Mouse (Mus musculus) heart, embryonic 13.5 days (tissue): Measurements from ENCODE around the gene Tnfaip2. TPM values are rescaled to one million over a fixed set of nuclear protein-coding genes. Genes with fewer than 3 reads are reported as not detected.
A peak's percentile ranks its signal among the peaks of the same experiment; 100 is the strongest.

Source experiments
- ATAC-seq: fragments of 200-750 bp; cut with Nextera tagmentation; 2 replicates; pipeline ENCODE4 v1.8.0; 2017; ENCODE audit warnings: moderate TSS enrichment; ENCODE audit not compliant: insufficient number of reproducible peaks, low FRiP score, low TSS enrichment; ENCODE audit errors: extremely low read depth
- H3K27ac ChIP-seq: fragments of 300-500 bp; sonication (generic); replicated peaks from 2 replicates; pipeline ENCODE4 v1.5.1; 2015; ENCODE audit warnings: moderate library complexity, mild to moderate bottlenecking, inconsistent platforms
- H3K27me3 ChIP-seq: fragments of 300-500 bp; sonication (generic); replicated peaks from 2 replicates; pipeline ENCODE4 v1.6.1; 2015; ENCODE audit warnings: mild to moderate bottlenecking, inconsistent platforms
- H3K36me3 ChIP-seq: fragments of 300-500 bp; sonication (generic); 2 replicates; pipeline ENCODE4 v1.6.1; 2015; ENCODE audit warnings: mild to moderate bottlenecking, inconsistent platforms
- H3K4me1 ChIP-seq: fragments of 300-500 bp; sonication (generic); 2 replicates; pipeline ENCODE4 v1.6.1; 2015; ENCODE audit warnings: inconsistent platforms
- H3K4me2 ChIP-seq: fragments of 300-500 bp; sonication (generic); 2 replicates; pipeline ENCODE4 v1.6.1; 2015; ENCODE audit warnings: inconsistent platforms, mild to moderate bottlenecking, moderate library complexity
- H3K4me3 ChIP-seq: fragments of 300-500 bp; sonication (generic); 2 replicates; pipeline ENCODE4 v1.5.1; 2015; ENCODE audit warnings: moderate library complexity, mild to moderate bottlenecking, inconsistent platforms
- H3K9ac ChIP-seq: fragments of 300-500 bp; sonication (generic); 2 replicates; pipeline ENCODE4 v1.6.1; 2015; ENCODE audit warnings: inconsistent platforms, mild to moderate bottlenecking, moderate library complexity
- H3K9me3 ChIP-seq: fragments of 300-500 bp; sonication (generic); 2 replicates; pipeline ENCODE4 v1.6.1; 2016; ENCODE audit warnings: inconsistent platforms
- WGBS: fragments of 180-500 bp; shearing (Covaris S2); methylation state at CpG from one replicate; pipeline ENCODE4 v1.1.7; 2015; ENCODE audit warnings: mixed read lengths; 5-methylcytosine and 5-hydroxymethylcytosine counted together
- polyA plus RNA-seq: library from polyadenylated mRNA; unstranded; fragments of >200 nt; fragmentation: Nextera tagmentation; extraction: Ambion mirVana; gene quantifications from 2 replicates; pipeline ENCODE4 v1.2.1, GENCODE M21; 2015

Tnfaip2 gene
- polyA plus RNA-seq, 1 experiment from 2014 or later: 6.0 TPM

GRCm38 (mm10) chr12:111416921-111417779, 25.1 kb upstream of the Tnfaip2 start, which contains the start of gene Exoc3l4:
Exoc3l4 (plus strand) TSS chr12:111417017.
- no peak for ATAC-seq
- peaks cover 52% of the 10 kb centered on the region for H3K4me1 ChIP-seq

GRCm38 (mm10) chr12:111419918-111420317, 22.4 kb upstream of the Tnfaip2 start:
- peaks cover 60% of the 10 kb centered on the region for H3K27me3 ChIP-seq
- H3K4me3 ChIP-seq: no peak overlapping the region
- H3K4me2 ChIP-seq: no peak overlapping the region
- H3K9ac ChIP-seq: no peak overlapping the region
- H3K4me1 ChIP-seq: peaks cover 41% of the 10 kb centered on the region
- no peak for ATAC-seq
- H3K36me3 ChIP-seq: no peaks in the 10 kb centered on the region
- 74% methylated on average over 5 of the region's 5 CpGs for WGBS
- H3K9me3 ChIP-seq: no peaks in the 10 kb centered on the region
- H3K27ac ChIP-seq: no peak overlapping the region

More at GRCm38 (mm10) chr12:111416921-111417779, 25.1 kb upstream of the Tnfaip2 start, which contains the start of gene Exoc3l4:
- H3K27ac ChIP-seq: no peak within 1 kb of the TSS
- peaks cover 32% of the 10 kb centered on the region for H3K27me3 ChIP-seq
- no peaks in the 10 kb centered on the region for H3K36me3 ChIP-seq
- H3K4me2 ChIP-seq: peak within 1 kb of the TSS; percentile 76
- peak within 1 kb of the TSS; percentile 74 for H3K9ac ChIP-seq
- H3K9me3 ChIP-seq: no peaks in the 10 kb centered on the region
- H3K4me3 ChIP-seq: peak within 1 kb of the TSS; percentile 46
- WGBS: 6% methylated on average over 17 of the region's 17 CpGs

- Histone ChIP-seq H3K9me3 (no peaks in the 10 kb centered on the region), H3K36me3 (no peaks in the 10 kb centered on the region), H3K4me2 (peak overlapping the region; percentile 49), H3K27me3 (peaks cover 65% of the 10 kb centered on the region), H3K27ac (0 out of 2 replicates have a peak overlapping the region, but pooled peaks have one; percentile 2), H3K4me3 (0 out of 2 replicates have a peak overlapping the region, but pooled peaks have one; percentile 11), H3K4me1 (peaks cover 44% of the 10 kb centered on the region), H3K9ac (peak overlapping the region; percentile 58; the same call in 1 of the 2 replicates)
- ATAC-seq: no peak
- WGBS: 16% methylated on average over 7 of the region's 7 CpGs
Observed at GRCm38 (mm10) chr12:111420946-111421709, 21.1 kb upstream of the Tnfaip2 start.

DNA sequence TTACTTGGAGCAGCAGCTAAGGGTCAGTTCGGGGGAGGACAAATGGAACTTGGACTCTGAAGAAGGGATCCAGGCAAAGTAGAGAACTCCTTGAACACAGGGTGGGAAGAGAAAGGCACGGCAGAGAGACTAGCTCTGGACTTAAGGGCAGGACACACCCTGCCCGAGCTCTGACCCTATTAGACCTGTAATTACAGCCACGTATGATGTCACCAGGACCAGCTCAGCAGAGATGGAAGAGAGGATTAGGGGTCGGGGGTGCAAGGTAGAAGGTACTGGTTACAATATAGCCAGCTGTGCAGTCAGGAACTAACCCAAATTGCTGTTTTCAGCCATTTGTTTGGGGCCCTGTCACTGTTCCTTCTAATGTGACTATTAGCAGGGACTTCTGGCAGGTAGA, 19.4 kb upstream of the Tnfaip2 start:
- WGBS: 64% methylated on average over 5 of the region's 5 CpGs

DNA sequence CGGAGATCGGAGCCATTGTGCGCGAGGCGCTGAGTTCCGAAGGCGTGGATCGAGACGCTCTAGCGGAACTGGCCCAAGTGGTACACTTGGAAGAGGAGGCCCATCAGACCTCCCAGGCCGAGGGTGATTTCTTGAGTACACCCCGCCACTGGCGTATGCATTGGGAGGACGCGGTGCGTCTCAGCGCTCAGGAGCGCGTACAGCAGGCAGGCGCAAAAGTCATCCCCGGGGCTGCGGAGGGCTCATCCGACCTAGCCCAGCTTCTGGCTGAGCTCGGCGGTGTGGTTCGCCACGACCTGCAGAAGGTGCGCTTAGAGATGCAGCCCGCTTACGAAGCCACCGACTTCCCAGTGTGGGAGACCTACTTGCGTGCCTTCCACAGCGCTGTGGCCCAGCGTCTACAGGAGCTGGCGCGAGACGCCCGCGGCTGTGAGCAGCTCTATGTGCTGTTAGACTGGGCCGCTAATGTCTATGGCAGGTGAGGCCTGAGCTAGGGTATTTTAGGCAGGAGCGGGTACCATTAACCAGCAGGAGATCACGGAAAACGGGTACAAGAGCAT, 18.6 kb upstream of the Tnfaip2 start:
- no peaks in the 10 kb centered on the region for H3K9me3 ChIP-seq
- peaks cover 80% of the 10 kb centered on the region for H3K27me3 ChIP-seq
- no peak overlapping the region for H3K27ac ChIP-seq
- no peaks in the 10 kb centered on the region for H3K36me3 ChIP-seq
- H3K4me1 ChIP-seq: peaks cover 48% of the 10 kb centered on the region
- no peak for ATAC-seq
- peak overlapping the region; percentile 67 for H3K4me2 ChIP-seq
- H3K9ac ChIP-seq: peak overlapping the region; percentile 33; the same call in 1 of the 2 replicates
- peak overlapping the region; percentile 43 for H3K4me3 ChIP-seq
- 10% methylated on average over 43 of the region's 43 CpGs for WGBS

More for the DNA sequence above, 19.4 kb upstream of the Tnfaip2 start:
- no peak overlapping the region for H3K27ac ChIP-seq
- H3K4me2 ChIP-seq: peak overlapping the region; percentile 67; the same call in 1 of the 2 replicates
- H3K36me3 ChIP-seq: no peaks in the 10 kb centered on the region
- no peak for ATAC-seq
- peak overlapping the region; percentile 43; the same call in 1 of the 2 replicates for H3K4me3 ChIP-seq
- peaks cover 77% of the 10 kb centered on the region for H3K27me3 ChIP-seq
- H3K9me3 ChIP-seq: no peaks in the 10 kb centered on the region
- H3K9ac ChIP-seq: no peak overlapping the region
- peaks cover 40% of the 10 kb centered on the region for H3K4me1 ChIP-seq

DNA sequence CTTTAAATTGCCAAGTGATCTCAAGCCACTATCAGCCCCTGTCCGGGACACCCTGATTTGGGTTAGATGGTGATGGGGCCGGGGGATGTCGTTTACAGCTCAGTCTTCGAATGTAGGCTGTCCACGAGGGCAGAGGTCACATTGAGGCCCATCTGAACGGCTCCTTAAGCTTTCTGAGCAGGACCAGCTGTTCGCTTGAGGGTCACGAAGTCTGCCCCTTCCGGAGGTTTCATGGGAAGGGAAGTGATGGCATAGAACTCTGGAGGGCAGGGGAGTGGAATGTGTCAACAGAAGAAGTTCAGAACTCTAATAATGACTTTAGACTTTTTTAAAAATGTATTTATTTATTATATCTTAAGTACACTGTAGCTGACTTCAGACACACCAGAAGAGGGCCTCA, 17.7 kb upstream of the Tnfaip2 start:
- Histone ChIP-seq H3K36me3 (no peaks in the 10 kb centered on the region), H3K4me3 (no peak overlapping the region), H3K9me3 (no peaks in the 10 kb centered on the region), H3K4me2 (no peak overlapping the region), H3K9ac (no peak overlapping the region), H3K27ac (no peak overlapping the region), H3K27me3 (peaks cover 80% of the 10 kb centered on the region), H3K4me1 (peaks cover 57% of the 10 kb centered on the region)
- ATAC-seq: no peak
- 34% methylated on average over 9 of the region's 9 CpGs for WGBS

DNA sequence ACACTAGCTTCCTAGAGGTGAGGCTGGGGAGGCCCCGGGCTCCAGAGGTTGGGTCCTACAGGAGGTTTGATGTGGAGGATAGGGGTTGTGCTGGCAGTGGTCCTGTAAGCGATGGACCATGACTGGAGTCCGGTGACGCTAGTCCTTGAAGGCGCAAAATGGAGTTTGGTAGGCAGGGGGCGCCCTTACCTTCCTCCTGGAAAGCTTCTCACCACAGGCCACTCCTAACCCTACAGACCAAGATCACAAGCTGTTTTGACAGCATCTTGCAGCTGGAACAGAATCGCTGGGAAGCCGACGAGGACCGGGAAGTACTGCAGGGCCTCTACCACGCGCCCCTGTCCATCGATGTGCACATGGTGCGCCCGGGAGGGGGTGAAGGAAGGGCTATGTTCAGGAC, 17.0 kb upstream of the Tnfaip2 start:
- H3K36me3 ChIP-seq: no peaks in the 10 kb centered on the region
- no peak overlapping the region for H3K4me3 ChIP-seq
- no peak for ATAC-seq
- 4% methylated on average over 15 of the region's 15 CpGs for WGBS
- H3K27ac ChIP-seq: no peak overlapping the region
- H3K4me2 ChIP-seq: no peak overlapping the region
- H3K27me3 ChIP-seq: peaks cover 87% of the 10 kb centered on the region
- H3K9ac ChIP-seq: no peak overlapping the region
- no peaks in the 10 kb centered on the region for H3K9me3 ChIP-seq
- peaks cover 63% of the 10 kb centered on the region for H3K4me1 ChIP-seq

GRCm38 (mm10) chr12:111425789-111426460, 16.3 kb upstream of the Tnfaip2 start:
- WGBS: 17% methylated on average over 29 of the region's 29 CpGs
- Histone ChIP-seq H3K9me3 (no peaks in the 10 kb centered on the region), H3K9ac (no peak overlapping the region), H3K4me2 (no peak overlapping the region), H3K36me3 (no peaks in the 10 kb centered on the region), H3K4me3 (no peak overlapping the region), H3K27ac (no peak overlapping the region), H3K27me3 (peaks cover 93% of the 10 kb centered on the region), H3K4me1 (peaks cover 63% of the 10 kb centered on the region)
- no peak for ATAC-seq

- no peaks in the 10 kb centered on the region for H3K9me3 ChIP-seq
- no peaks in the 10 kb centered on the region for H3K36me3 ChIP-seq
- 54% methylated on average over 12 of the region's 12 CpGs for WGBS
- H3K9ac ChIP-seq: no peak overlapping the region
- H3K4me3 ChIP-seq: no peak overlapping the region
- no peak overlapping the region for H3K27ac ChIP-seq
- no peak for ATAC-seq
- peaks cover 67% of the 10 kb centered on the region for H3K4me1 ChIP-seq
- H3K27me3 ChIP-seq: peaks cover 97% of the 10 kb centered on the region
- no peak overlapping the region for H3K4me2 ChIP-seq
Observed at GRCm38 (mm10) chr12:111427438-111428113, 14.7 kb upstream of the Tnfaip2 start.

DNA sequence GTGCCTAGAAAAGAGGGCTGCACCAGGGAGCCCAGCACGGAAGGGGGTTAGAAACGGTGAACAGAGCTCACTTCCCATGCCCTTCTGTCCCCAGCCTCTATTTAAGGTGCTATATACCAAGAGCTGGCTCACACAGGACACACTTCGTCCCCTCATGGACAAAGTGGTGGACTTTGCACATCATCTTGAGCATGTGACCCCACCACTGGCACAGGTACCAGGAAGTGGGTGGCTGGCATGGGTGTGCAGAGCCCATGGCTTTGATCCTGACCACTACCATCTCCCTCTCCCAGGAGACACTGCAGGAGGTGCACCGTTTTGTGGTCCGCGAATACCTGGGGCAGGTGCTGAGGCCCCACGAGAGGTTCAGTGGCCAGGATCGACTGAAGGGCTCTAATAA, 13.9 kb upstream of the Tnfaip2 start:
- Histone ChIP-seq H3K27me3 (peaks cover 97% of the 10 kb centered on the region), H3K4me1 (peaks cover 71% of the 10 kb centered on the region), H3K27ac (peak overlapping the region; percentile 69), H3K36me3 (no peaks in the 10 kb centered on the region), H3K9ac (peak overlapping the region; percentile 81; the same call in 1 of the 2 replicates), H3K4me2 (peak overlapping the region; percentile 83), H3K9me3 (no peaks in the 10 kb centered on the region), H3K4me3 (peak overlapping the region; percentile 54; the same call in 1 of the 2 replicates)
- ATAC-seq: no peak
- 27% methylated on average over 8 of the region's 8 CpGs for WGBS
